Mouse (Mus musculus) forebrain, embryonic 10.5 days (tissue): ENCODE data around the gene Zfp747. TPM values are rescaled to one million over a fixed set of nuclear protein-coding genes. Genes with fewer than 3 reads are reported as not detected.

ENCODE experiments used
- DNase-seq: peaks from one replicate; pipeline ENCODE4 v3.0.0-alpha.2; 2017; ENCODE audit warnings: low spot score; ENCODE audit errors: extremely low spot score
- H3K27ac ChIP-seq: fragments of 300-500 bp; sonication (generic); 2 replicates; pipeline ENCODE4 v1.5.1; 2016; ENCODE audit warnings: mild to moderate bottlenecking
- H3K27me3 ChIP-seq: fragments of 300-500 bp; sonication (generic); 2 replicates; pipeline ENCODE4 v1.6.1; 2016; ENCODE audit warnings: mild to moderate bottlenecking; ENCODE audit not compliant: poor library complexity, severe bottlenecking
- H3K36me3 ChIP-seq: fragments of 300-500 bp; sonication (generic); replicated peaks from 2 replicates; pipeline ENCODE4 v1.6.1; 2016; ENCODE audit warnings: mild to moderate bottlenecking, moderate library complexity
- H3K4me1 ChIP-seq: fragments of 300-500 bp; sonication (generic); 2 replicates; pipeline ENCODE4 v1.6.1; 2016
- H3K4me3 ChIP-seq: fragments of 300-500 bp; sonication (generic); 2 replicates; pipeline ENCODE4 v1.5.1; 2016; ENCODE audit warnings: mild to moderate bottlenecking, moderate library complexity
- H3K9me3 ChIP-seq: fragments of 300-500 bp; sonication (generic); 2 replicates; pipeline ENCODE4 v1.6.1; 2016; ENCODE audit warnings: mild to moderate bottlenecking, moderate library complexity
- WGBS: fragments of 180-500 bp; shearing (Covaris S2); methylation state at CpG from one replicate; pipeline ENCODE4 v1.1.7; 2016; 5-methylcytosine and 5-hydroxymethylcytosine counted together
- polyA plus RNA-seq: library from polyadenylated mRNA; unstranded; fragments of >200 nt; fragmentation: Nextera tagmentation; extraction: Ambion mirVana; gene quantifications from 2 replicates; pipeline ENCODE4 v1.2.1, GENCODE M21; 2016

The Zfp747 gene
- polyA plus RNA-seq, 1 experiment from 2014 or later: 7.6 TPM

DNA sequence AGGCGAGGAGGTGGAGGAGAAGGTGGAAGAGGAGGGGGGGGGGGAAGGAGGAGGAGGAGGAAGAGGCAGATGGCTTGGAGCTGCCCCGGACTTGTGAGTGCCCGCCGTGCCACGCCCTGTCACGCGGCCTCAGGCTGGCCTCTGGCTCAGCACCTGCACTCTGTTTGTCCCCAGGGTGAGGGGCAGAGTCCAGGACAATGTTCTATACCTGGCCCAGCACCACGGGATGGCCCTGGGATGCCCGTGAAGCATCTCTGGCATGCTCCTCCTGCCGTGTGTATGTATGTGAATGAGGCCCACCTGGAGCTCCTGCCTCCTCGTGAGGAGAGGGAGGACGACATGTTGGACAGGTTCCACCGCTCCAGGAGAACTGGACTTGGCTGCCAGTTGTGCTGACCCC lies 14.4 kb downstream of the Zfp747 start:
- H3K27ac ChIP-seq: no peak overlapping the region; the same call in 1 of the 2 replicates
- H3K4me1 ChIP-seq: peaks cover 12% of the 10 kb centered on the region
- no peaks in the 10 kb centered on the region for H3K9me3 ChIP-seq
- WGBS: 59% methylated on average over 13 of the region's 13 CpGs
- no peaks in the 10 kb centered on the region for H3K36me3 ChIP-seq
- H3K27me3 ChIP-seq: peaks cover 51% of the 10 kb centered on the region
- no peak for DNase-seq
- no peak overlapping the region for H3K4me3 ChIP-seq

DNA sequence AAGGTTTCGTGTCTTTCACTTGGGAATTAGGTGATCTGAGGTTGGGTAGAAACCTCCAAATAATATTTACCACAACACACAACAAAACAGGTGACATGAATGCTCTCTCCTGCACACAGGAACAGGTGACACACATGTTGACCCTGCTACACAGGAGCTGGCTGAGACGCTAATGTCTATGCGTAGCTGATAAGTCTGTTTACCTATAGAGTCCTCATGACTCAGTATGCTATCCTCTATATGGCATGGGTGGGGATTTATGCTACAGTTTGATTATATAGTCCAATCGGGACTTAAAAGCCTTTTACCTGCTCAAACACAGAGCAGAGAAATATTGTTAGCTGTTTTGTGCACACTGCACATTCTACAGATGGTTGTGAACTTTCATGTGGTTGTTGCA lies 15.6 kb downstream of the Zfp747 start:
- peaks cover 12% of the 10 kb centered on the region for H3K4me1 ChIP-seq
- no peak overlapping the region for H3K4me3 ChIP-seq
- DNase-seq: no peak
- H3K27ac ChIP-seq: no peak overlapping the region
- WGBS: 85% methylated on average over 4 of the region's 4 CpGs
- H3K36me3 ChIP-seq: no peaks in the 10 kb centered on the region
- H3K9me3 ChIP-seq: no peaks in the 10 kb centered on the region
- peaks cover 44% of the 10 kb centered on the region for H3K27me3 ChIP-seq

DNA sequence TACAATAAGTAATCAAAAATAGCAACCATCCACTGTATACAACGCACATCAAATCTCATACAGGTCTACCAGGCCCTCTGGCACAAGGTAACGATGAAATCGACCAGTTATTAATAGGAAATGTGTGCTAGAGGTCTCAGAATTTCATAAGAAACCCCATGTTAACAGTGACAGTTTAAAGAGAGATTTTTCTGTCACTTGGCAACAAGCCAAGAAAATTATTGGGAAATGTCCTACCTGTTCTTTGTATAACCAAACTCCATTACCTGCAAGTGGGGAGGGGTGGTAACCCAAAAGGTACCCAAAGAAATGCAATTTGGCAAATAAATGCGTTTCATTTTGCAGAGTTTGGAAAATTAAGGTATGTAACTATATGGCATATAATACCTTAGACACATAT lies 17.4 kb downstream of the Zfp747 start:
- 74% methylated on average over 4 of the region's 4 CpGs for WGBS
- Histone ChIP-seq H3K27me3 (peaks cover 26% of the 10 kb centered on the region), H3K27ac (no peak overlapping the region), H3K4me1 (peaks cover 3% of the 10 kb centered on the region), H3K36me3 (no peaks in the 10 kb centered on the region), H3K9me3 (0 out of 2 replicates have a peak, but pooled peaks cover under 1% of the 10 kb centered on the region), H3K4me3 (no peak overlapping the region)
- DNase-seq: no peak

DNA sequence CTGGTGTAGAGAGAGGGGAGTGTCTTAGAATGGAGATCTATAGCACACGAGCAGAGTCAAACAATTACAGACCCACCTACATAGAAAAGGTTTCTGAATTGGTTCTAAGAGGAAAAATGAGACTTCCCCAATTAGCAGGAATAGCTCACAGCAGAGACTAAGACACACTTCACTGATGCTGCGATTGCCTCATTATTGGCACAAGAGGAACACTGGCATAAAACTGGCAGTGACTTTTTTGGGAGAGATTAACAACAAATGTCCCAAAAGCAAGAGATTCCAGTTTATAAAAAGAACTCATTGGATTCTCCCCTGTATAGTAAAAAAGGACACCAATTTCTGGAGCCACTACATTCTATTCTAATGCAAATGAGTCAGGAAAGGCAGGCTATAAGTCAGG lies 18.0 kb downstream of the Zfp747 start:
- 0 out of 2 replicates have a peak, but pooled peaks cover 3% of the 10 kb centered on the region for H3K9me3 ChIP-seq
- WGBS: 72% methylated on average over 2 of the region's 2 CpGs
- no peak for DNase-seq
- H3K36me3 ChIP-seq: no peaks in the 10 kb centered on the region
- H3K27ac ChIP-seq: no peak overlapping the region
- H3K4me3 ChIP-seq: no peak overlapping the region
- no peaks in the 10 kb centered on the region for H3K4me1 ChIP-seq
- H3K27me3 ChIP-seq: peaks cover 20% of the 10 kb centered on the region

DNA sequence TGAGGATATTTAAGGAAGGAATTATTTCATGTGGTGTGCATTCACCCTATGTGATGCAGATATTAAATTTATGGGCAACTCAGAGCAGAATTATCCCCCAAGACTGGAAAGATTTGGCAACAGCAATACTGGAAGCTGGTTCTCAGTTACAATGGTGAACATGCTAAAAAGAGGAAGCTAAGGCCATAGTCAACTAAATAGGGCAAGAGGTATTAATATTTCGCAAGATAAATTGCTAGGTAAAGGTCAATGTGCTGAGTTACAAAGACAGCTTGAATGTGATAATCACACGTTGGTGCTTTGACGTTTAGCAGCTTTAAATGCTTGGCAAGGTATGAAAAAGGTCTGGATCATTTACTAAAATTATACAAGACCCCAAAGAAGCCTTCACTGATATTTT lies 20.1 kb downstream of the Zfp747 start:
- H3K36me3 ChIP-seq: no peaks in the 10 kb centered on the region
- no peak for DNase-seq
- peaks cover 6% of the 10 kb centered on the region; the same call in 1 of the 2 replicates for H3K27me3 ChIP-seq
- no peak overlapping the region for H3K4me3 ChIP-seq
- no peaks in the 10 kb centered on the region for H3K4me1 ChIP-seq
- 69% methylated on average over 3 of the region's 3 CpGs for WGBS
- H3K9me3 ChIP-seq: 0 out of 2 replicates have a peak, but pooled peaks cover 3% of the 10 kb centered on the region
- H3K27ac ChIP-seq: no peak overlapping the region

DNA sequence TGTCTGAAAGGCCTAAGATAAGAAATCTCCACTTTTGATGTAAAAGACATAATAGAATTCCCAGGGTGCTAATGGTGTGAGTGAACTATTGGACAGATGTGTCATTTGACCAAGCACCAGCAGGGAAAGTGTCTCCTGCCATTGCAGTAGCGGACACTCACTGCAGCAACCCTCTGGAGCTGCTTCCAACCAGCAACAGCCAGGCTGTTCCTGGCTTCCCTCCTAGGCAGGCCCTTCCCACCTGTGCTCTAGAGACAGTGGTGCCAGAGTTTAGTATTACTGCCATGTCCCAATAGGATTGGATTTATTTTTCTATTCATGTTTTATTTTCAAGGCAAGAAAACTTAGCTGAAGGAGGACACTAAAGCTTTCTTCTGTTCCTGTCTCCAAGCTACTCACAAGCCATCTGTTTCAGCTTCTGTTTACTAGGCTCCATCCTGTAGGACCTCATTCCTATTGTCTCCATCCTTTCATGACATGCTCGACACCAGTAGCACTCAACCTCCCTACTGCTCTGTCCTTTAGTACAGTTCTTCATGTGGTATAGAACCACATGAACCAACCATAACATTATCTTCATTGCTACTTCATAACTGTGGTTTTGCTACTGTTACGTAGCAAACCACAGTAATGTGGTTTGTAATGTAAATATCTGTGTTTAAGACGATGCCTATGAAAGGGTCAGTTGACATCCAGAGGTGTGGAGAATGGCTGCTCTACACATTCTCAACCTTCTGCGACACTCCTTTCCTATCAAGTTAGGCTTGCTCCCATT lies 24.4 kb downstream of the Zfp747 start:
- Histone ChIP-seq H3K27me3 (no peaks in the 10 kb centered on the region), H3K9me3 (0 out of 2 replicates have a peak, but pooled peaks cover 3% of the 10 kb centered on the region), H3K4me1 (peaks cover 12% of the 10 kb centered on the region), H3K36me3 (no peaks in the 10 kb centered on the region), H3K4me3 (no peak overlapping the region), H3K27ac (no peak overlapping the region)
- 90% methylated on average over 5 of the region's 5 CpGs for WGBS
- no peak for DNase-seq

DNA sequence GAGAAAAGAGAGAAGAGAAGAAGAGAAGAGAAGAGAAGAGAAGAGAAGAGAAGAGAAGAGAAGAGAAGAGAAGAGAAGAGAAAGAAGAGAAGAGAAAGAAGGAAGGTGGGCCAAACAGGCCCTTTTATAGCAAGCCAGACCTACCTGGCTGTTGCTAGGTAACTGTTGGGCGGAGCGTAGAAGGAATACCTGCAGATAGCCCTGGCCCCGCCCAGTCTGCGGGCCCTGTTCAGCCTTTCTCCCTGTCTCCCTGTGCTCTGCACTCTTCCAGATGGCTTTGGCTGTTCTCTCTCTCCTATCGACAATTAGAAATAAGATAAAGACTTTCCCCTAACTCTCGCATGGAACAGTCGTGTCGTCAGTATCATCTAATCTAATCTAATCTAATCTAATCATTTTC lies 29.2 kb downstream of the Zfp747 start:
- Histone ChIP-seq H3K27ac (peak overlapping the region; percentile 98), H3K9me3 (no peaks in the 10 kb centered on the region), H3K4me3 (peak overlapping the region; percentile 95), H3K27me3 (no peaks in the 10 kb centered on the region), H3K4me1 (peaks cover 40% of the 10 kb centered on the region), H3K36me3 (peaks cover 23% of the 10 kb centered on the region)
- DNase-seq: no peak
- 16% methylated on average over 8 of the region's 8 CpGs for WGBS

DNA sequence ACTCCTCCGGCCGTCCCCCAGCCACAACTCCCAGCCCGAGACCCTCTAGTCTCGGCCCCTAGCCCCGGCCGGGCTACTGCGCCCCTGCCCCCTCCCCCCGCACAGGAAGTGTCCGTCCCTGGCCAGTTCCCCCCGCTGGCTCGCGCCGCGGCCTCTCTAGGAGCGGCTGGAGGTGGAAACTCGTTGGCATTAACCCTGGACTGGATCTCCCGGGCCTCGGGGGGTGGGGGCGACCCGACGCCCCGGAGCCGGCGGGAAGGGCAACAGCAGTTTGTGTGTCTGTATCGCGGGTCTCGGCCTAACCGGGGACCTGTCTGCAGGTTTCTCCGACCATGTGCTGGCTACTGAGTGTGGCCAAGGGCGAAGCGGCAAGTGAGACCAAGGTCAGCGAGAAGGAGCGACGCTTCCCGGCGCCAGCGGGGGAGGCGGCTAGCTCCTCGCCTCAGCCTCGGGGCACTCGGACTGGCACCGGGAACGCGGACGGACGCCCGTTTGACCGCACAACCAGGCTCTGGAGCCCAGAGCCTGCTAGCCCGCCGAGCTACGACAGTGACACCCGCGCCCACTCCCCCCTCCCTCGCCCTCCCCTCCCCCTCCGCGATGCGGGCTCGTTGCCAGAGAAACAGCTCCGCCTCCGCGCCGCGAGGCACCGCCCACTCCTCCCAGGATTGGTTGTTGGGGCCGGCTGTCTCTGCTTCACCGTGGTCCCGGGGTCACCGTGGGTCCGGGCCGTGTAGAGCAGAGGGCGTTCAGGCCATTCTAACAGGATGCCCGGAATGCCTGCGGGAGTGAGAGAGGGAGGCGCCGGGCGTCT lies 30.1 kb downstream of the Zfp747 start, which contains the start of gene Zfp768:
Gene Zfp768, minus strand, starts transcription at position 78 of the 814 bp plus-strand sequence.
- H3K9me3 ChIP-seq: no peaks in the 10 kb centered on the region

DNA sequence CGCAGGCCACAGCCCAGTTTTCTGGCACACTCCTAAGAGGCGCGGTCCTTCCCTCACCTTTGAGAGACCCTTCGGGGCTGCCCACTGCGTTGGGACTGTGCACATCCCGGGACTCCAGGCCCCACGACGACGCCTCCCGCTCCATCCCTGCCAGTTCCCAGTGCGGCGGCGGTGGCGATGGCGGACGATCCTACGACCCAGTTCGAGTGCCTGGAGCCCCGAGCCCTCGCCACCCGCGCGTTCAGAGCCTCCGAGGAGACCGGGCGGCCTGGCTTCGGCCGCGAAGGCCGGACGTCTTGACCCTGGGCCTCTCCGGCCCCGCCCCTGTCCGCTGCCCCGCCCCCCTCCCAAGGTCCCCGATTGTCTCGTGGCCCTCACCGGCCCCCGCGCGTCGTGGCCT lies 30.8 kb downstream of the Zfp747 start:
- no peaks in the 10 kb centered on the region for H3K9me3 ChIP-seq
- H3K27me3 ChIP-seq: no peaks in the 10 kb centered on the region
- WGBS: under 1% methylated on average over 42 of the region's 42 CpGs
- peaks cover 40% of the 10 kb centered on the region for H3K4me1 ChIP-seq
- peak overlapping the region; percentile 95 for H3K4me3 ChIP-seq
- peaks cover 36% of the 10 kb centered on the region for H3K36me3 ChIP-seq
- peak overlapping the region; percentile 98 for H3K27ac ChIP-seq
- no peak for DNase-seq

More for the DNA sequence above, 30.1 kb downstream of the Zfp747 start, which contains the start of gene Zfp768:
- H3K4me3 ChIP-seq: peak within 1 kb of the TSS; percentile 95
- peak within 1 kb of the TSS; percentile 98 for H3K27ac ChIP-seq
- H3K27me3 ChIP-seq: no peaks in the 10 kb centered on the region
- under 1% methylated on average over 76 of the region's 76 CpGs for WGBS
- DNase-seq: peak; percentile 96
- H3K36me3 ChIP-seq: peaks cover 33% of the 10 kb centered on the region
- peaks cover 40% of the 10 kb centered on the region for H3K4me1 ChIP-seq

DNA sequence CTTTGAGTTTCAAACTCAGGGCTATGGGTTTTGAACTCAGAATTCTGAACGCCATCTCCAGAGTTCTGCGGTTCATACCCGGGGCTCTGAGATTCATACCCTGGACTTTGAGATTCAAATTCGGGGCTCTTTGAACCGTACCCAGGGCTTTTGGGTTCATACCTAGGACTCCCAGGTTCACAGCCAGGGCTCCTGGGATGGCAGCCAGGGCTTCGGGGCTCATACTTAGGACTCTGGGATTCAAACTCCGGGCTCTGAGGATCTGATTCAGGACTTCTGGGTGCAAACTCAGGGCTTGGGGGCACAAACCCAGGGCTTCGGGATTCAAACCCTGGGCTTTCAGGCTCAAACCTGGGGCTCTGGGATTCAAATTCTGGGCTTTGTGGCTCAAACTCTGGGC lies 31.5 kb downstream of the Zfp747 start:
- Histone ChIP-seq H3K36me3 (peaks cover 36% of the 10 kb centered on the region), H3K4me3 (peak overlapping the region; percentile 95), H3K27ac (peak overlapping the region; percentile 98), H3K4me1 (peaks cover 40% of the 10 kb centered on the region), H3K9me3 (no peaks in the 10 kb centered on the region), H3K27me3 (no peaks in the 10 kb centered on the region)
- DNase-seq: no peak
- 89% methylated on average over 8 of the region's 8 CpGs for WGBS

DNA sequence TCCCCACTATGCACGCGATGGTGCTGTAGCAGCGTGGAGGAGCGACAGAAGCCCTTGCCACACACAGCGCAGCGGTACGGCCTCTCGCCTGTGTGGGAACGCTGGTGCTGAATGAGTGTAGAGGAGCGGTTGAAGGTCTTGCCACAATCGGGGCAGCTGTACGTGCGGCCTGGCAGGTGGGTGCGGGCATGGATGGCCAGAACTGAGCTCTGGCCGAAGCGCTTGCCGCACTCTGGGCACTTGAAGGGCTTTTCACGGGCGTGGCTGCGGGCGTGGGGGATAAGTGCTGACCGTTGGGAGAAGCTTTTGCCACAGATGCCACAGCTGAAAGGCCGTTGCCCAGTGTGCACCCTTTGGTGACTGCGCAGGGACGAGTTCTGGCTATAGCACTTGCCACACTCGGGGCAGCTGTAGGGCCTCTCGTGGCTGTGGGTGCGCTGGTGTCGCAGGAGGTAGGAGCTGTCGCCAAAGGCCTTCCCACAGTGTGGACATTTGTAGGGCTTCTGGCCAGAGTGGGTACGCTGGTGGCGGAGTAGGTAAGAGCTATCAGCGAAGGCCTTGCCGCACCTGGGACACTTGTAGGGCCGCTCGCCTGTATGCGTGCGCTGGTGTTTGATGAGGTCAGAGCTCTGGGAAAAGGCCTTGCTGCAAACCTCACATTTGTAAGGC lies 32.4 kb downstream of the Zfp747 start:
- peak overlapping the region; percentile 12; the same call in 1 of the 2 replicates for H3K4me3 ChIP-seq
- H3K36me3 ChIP-seq: peaks cover 36% of the 10 kb centered on the region
- no peak overlapping the region for H3K27ac ChIP-seq
- no peak for DNase-seq
- H3K27me3 ChIP-seq: no peaks in the 10 kb centered on the region
- WGBS: 95% methylated on average over 38 of the region's 38 CpGs
- peaks cover 40% of the 10 kb centered on the region for H3K4me1 ChIP-seq
- H3K9me3 ChIP-seq: no peaks in the 10 kb centered on the region

DNA sequence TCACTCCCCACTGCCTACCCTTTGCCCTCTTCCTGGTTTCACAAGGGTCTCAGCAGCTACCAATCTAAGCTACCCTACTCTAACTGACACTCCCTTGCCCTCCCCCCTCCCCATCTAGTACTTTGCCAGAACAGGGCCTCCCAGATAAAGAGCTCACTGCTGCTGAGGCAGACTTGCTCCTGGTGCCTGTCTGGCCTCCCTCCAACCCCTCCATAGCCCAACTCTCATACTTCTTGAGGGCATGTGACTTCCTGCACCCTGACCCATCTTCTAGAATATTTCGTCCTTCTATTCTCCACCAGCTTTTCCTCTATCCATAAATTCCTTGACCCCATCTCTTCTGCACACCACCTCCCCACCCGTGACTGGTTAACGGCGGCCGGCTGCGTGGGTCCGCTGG lies 33.0 kb downstream of the Zfp747 start:
- Histone ChIP-seq H3K27me3 (no peaks in the 10 kb centered on the region), H3K4me1 (peaks cover 40% of the 10 kb centered on the region), H3K36me3 (peaks cover 36% of the 10 kb centered on the region), H3K4me3 (0 out of 2 replicates have a peak overlapping the region, but pooled peaks have one; percentile 12), H3K27ac (no peak overlapping the region), H3K9me3 (no peaks in the 10 kb centered on the region)
- WGBS: 96% methylated on average over 7 of the region's 7 CpGs
- DNase-seq: no peak
